Mouse (Mus musculus) megakaryocyte progenitor cell, adult 5-6 weeks (primary cell): Measurements from ENCODE around the gene Fryl. TPM values are rescaled to one million over a fixed set of nuclear protein-coding genes. Genes with fewer than 3 reads are reported as not detected.

Source experiments
- ATAC-seq: replicated peaks from 2 replicates; pipeline ENCODE4 v1.8.0; 2016; ENCODE audit warnings: mild to moderate bottlenecking, moderate TSS enrichment, inconsistent platforms; ENCODE audit not compliant: poor library complexity
- total RNA-seq, 2 experiments: library from RNA; stranded (forward) in 1 of 2; stranded (reverse) in 1 of 2; fragments of 157-497, 149-512 nt in 1 of 2; fragments of 200-1000 nt in 1 of 2; gene quantifications; 2 replicates each; pipeline versions ENCODE4 v1.2.3 to v1.2.4; 2015 to 2017

Gene Fryl
- total RNA-seq, 2 experiments from 2014 or later = 74.2 to 78.5 TPM

- no peak for ATAC-seq
These were observed 126.5 kb downstream of the Fryl start for GRCm38 (mm10) chr5:73129871-73130270.

DNA sequence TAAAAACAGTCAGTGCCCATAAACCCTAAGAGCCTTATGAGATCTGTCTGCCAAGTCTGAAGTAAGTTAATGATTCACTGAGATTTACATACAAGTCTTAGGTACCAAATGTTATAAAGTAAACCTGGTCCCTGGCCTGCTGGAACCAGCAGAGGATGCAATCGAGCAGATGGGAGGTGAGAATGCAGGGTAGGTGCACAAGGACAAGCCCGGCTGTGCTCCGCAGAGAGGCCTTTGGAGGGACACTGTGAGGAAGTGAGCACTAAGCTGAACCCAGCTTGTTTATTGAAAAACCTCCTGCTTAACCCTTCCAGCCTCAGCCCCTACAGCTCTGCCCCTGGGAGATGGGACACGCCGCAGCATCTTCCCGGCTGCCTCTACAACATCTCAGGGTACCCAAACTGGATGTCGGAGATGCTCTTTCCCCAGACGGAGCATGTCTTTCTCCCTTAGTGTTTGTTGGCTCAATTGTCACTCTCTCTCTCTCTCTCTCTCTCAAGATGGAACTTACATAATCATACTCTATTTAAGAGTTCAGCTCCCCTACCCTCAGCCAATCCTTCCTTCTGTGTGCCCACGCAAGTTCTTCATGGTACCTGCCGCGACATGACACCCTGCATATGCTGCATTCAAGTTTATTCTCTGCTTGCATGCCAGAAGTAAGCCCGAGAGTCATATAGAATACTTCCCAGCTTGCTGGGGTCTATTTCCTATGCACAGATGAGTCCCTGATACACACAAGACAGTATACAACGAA, 136.3 kb downstream of the Fryl start:
- ATAC-seq = no peak

GRCm38 (mm10) chr5:73119524-73119923, 136.9 kb downstream of the Fryl start:
- no peak for ATAC-seq

DNA sequence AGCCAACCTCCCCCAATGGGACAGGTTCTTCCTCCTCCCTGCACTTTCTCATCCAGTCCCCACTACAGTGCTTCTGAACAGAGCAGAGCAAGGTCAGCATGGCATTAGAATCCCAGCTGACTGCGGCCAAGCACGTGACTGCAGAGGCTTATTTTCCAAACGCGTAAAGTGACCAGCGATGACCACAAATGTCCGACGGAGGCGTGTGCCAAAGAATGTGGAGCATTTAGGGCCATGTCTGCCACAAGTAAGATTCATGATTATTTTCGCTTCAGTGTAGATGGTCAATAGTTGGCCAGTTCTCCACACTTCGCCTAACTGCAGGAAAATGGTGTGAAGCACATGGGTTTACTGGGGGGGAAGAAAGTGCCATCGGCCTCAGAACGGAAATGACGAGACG, 137.6 kb downstream of the Fryl start:
- no peak for ATAC-seq

GRCm38 (mm10) chr5:73114878-73115277, 141.5 kb downstream of the Fryl start:
- ATAC-seq = peak; percentile 80

- ATAC-seq = no peak
These were observed 144.1 kb downstream of the Fryl start for GRCm38 (mm10) chr5:73112331-73112730.

DNA sequence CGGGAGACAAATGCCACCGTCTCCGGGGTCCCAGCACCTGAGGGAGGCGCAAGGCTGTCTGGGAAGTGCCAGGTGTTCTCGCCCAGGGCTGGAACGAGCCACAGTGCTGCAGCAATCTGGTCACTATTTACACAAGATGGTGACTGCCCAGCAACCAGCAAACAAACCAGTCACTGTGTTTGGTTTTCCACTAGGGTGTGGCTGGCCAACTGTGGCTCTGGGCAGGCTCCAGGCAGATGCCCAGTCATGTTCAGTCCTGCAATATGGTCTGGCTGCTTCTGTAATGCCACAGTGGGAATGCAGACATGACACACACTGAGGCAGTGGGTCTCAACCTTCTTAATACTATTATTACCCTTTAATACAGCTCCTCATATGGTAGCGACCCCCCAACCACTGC, 152.8 kb downstream of the Fryl start:
- no peak for ATAC-seq

GRCm38 (mm10) chr5:73102342-73102989, 154.0 kb downstream of the Fryl start:
- ATAC-seq = no peak

GRCm38 (mm10) chr5:73092236-73092635, 164.2 kb downstream of the Fryl start:
- no peak for ATAC-seq

GRCm38 (mm10) chr5:73089158-73089557, 167.3 kb downstream of the Fryl start:
- no peak for ATAC-seq

GRCm38 (mm10) chr5:73081496-73081895, 174.9 kb downstream of the Fryl start:
- ATAC-seq = no peak

- ATAC-seq = no peak
These were observed 176.6 kb downstream of the Fryl start for GRCm38 (mm10) chr5:73079801-73080200.

GRCm38 (mm10) chr5:73071319-73071718, 185.1 kb downstream of the Fryl start:
- peak; percentile 97 for ATAC-seq

- no peak for ATAC-seq
These were observed 189.5 kb downstream of the Fryl start for GRCm38 (mm10) chr5:73066946-73067345.

GRCm38 (mm10) chr5:73063768-73064669, 192.4 kb downstream of the Fryl start:
- peak; percentile 60 for ATAC-seq

GRCm38 (mm10) chr5:73061506-73062155, 194.8 kb downstream of the Fryl start:
- no peak for ATAC-seq

- ATAC-seq = no peak
These were observed 199.5 kb downstream of the Fryl start for GRCm38 (mm10) chr5:73056937-73057336.

DNA sequence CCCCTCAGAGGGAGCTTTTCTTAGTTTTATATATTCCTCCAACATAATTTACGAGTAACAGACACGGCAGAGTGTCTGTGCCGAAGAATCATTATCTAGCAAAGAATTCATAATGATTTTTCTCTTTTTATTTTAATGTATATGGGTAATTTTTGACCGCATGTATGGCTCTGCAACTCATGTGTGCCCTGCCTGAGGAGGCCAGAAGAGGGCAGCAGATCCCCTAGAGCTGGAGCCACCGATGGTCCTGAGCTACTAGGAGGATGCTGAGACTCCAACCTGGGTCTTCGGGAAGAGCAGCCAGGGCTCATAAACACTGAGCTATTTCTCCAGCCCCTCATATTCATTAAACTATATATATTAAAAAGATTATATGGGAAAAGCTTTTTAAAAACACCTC, 200.0 kb downstream of the Fryl start:
- peak; percentile 64 for ATAC-seq

GRCm38 (mm10) chr5:73053933-73054332, 202.5 kb downstream of the Fryl start:
- no peak for ATAC-seq

GRCm38 (mm10) chr5:73047651-73048245, 208.7 kb downstream of the Fryl start:
- no peak for ATAC-seq

GRCm38 (mm10) chr5:73044055-73044454, 212.4 kb downstream of the Fryl start:
- peak; percentile 71 for ATAC-seq
